Mouse (Mus musculus) adrenal gland, adult 10 weeks (tissue): Measurements from ENCODE around the gene Ly6g6e. TPM values are rescaled to one million over a fixed set of nuclear protein-coding genes. Genes with fewer than 3 reads are reported as not detected.

Experiments used
- polyA plus RNA-seq: library from polyadenylated mRNA; stranded (reverse); fragments of 350-450 nt; fragmentation: Illumina TruSeq; extraction: RNeasy Lipid Tissue Mini Kit (QIAGEN cat#74804); gene quantifications from one replicate; pipeline ENCODE4 v1.2.3, GENCODE M21; 2014; ENCODE audit warnings: low read depth, low replicate concordance

Ly6g6e gene
- polyA plus RNA-seq, 1 experiment from 2014 or later, result not detected

Other genes starting within 250 kb of the Ly6g6e start
- 11.5 TPM for gene Stk19, start 240.0 kb upstream of the Ly6g6e start, polyA plus RNA-seq
- 3.9 TPM for gene Dxo, start 239.9 kb upstream of the Ly6g6e start, polyA plus RNA-seq
- gene Skiv2l, start 226.7 kb upstream of the Ly6g6e start, polyA plus RNA-seq, result 3.8 TPM
- gene Nelfe, start 226.5 kb upstream of the Ly6g6e start, polyA plus RNA-seq, result 2.9 TPM
- gene Cfb, start 214.4 kb upstream of the Ly6g6e start, polyA plus RNA-seq, result 1.3 TPM
- gene Zbtb12, start 197.4 kb upstream of the Ly6g6e start, polyA plus RNA-seq, result 2.7 TPM
- 1.3 TPM for gene Gm20547, start 194.9 kb upstream of the Ly6g6e start, polyA plus RNA-seq
- 20.2 TPM for gene C2, start 178.6 kb upstream of the Ly6g6e start, polyA plus RNA-seq
- 10.5 TPM for gene Ehmt2, start 178.4 kb upstream of the Ly6g6e start, polyA plus RNA-seq
- gene Slc44a4, start 162.4 kb upstream of the Ly6g6e start, polyA plus RNA-seq, result not detected
- 3.5 TPM for gene Neu1, start 145.6 kb upstream of the Ly6g6e start, polyA plus RNA-seq
- 46.5 TPM for gene Hspa1b, start 117.7 kb upstream of the Ly6g6e start, polyA plus RNA-seq
- gene Gm20481, start 107.0 kb upstream of the Ly6g6e start, polyA plus RNA-seq, result not detected
- gene Hspa1a, start 104.7 kb upstream of the Ly6g6e start, polyA plus RNA-seq, result 23.9 TPM
- not detected for gene Hspa1l, start 104.2 kb upstream of the Ly6g6e start, polyA plus RNA-seq
- 9.4 TPM for gene Lsm2, start 95.0 kb upstream of the Ly6g6e start, polyA plus RNA-seq
- gene Vars, start 75.9 kb upstream of the Ly6g6e start, polyA plus RNA-seq, result 10.7 TPM
- not detected for gene Vwa7, start 60.3 kb upstream of the Ly6g6e start, polyA plus RNA-seq
- gene Sapcd1, start 48.9 kb upstream of the Ly6g6e start, polyA plus RNA-seq, result not detected
- not detected for gene Msh5, start 30.2 kb upstream of the Ly6g6e start, polyA plus RNA-seq
- gene Clic1, start 26.9 kb upstream of the Ly6g6e start, polyA plus RNA-seq, result 23.6 TPM
- gene Ddah2, start 17.9 kb upstream of the Ly6g6e start, polyA plus RNA-seq, result not detected
- gene Ly6g6c, start 11.5 kb upstream of the Ly6g6e start, polyA plus RNA-seq, result not detected
- not detected for gene Mpig6b, start 10.7 kb upstream of the Ly6g6e start, polyA plus RNA-seq
- not detected for gene Ly6g6d, start 1.2 kb downstream of the Ly6g6e start, polyA plus RNA-seq
- gene Ly6g6f, start 8.7 kb downstream of the Ly6g6e start, polyA plus RNA-seq, result not detected
- gene Abhd16a, start 12.4 kb downstream of the Ly6g6e start, polyA plus RNA-seq, result 4.8 TPM
- not detected for gene Ly6g5c, start 31.4 kb downstream of the Ly6g6e start, polyA plus RNA-seq
- gene Ly6g5b, start 38.5 kb downstream of the Ly6g6e start, polyA plus RNA-seq, result not detected
- 1.4 TPM for gene Gpank1, start 44.6 kb downstream of the Ly6g6e start, polyA plus RNA-seq
- gene Csnk2b, start 45.2 kb downstream of the Ly6g6e start, polyA plus RNA-seq, result 163 TPM
- 1.3 TPM for gene D17H6S53E, start 49.5 kb downstream of the Ly6g6e start, polyA plus RNA-seq
- gene Apom, start 55.1 kb downstream of the Ly6g6e start, polyA plus RNA-seq, result not detected
- 11.5 TPM for gene Bag6, start 58.3 kb downstream of the Ly6g6e start, polyA plus RNA-seq
- gene Prrc2a, start 88.0 kb downstream of the Ly6g6e start, polyA plus RNA-seq, result 7.2 TPM
- 8.7 TPM for gene Aif1, start 99.2 kb downstream of the Ly6g6e start, polyA plus RNA-seq
- not detected for gene Lst1, start 111.5 kb downstream of the Ly6g6e start, polyA plus RNA-seq
- not detected for gene Ltb, start 117.5 kb downstream of the Ly6g6e start, polyA plus RNA-seq
- not detected for gene Tnf, start 125.1 kb downstream of the Ly6g6e start, polyA plus RNA-seq
- not detected for gene Lta, start 128.4 kb downstream of the Ly6g6e start, polyA plus RNA-seq
- not detected for gene Gm16181, start 143.9 kb downstream of the Ly6g6e start, polyA plus RNA-seq
- 5.0 TPM for gene Atp6v1g2, start 156.8 kb downstream of the Ly6g6e start, polyA plus RNA-seq
- gene Nfkbil1, start 158.9 kb downstream of the Ly6g6e start, polyA plus RNA-seq, result not detected
- gene Ddx39b, start 164.8 kb downstream of the Ly6g6e start, polyA plus RNA-seq, result 11.1 TPM
- gene H2-D1, start 185.8 kb downstream of the Ly6g6e start, polyA plus RNA-seq, result 42.0 TPM
- not detected for gene H2-Q1, start 243.5 kb downstream of the Ly6g6e start, polyA plus RNA-seq